Mouse (Mus musculus) intestine, embryonic 14.5 days (tissue): Measurements from ENCODE around the gene Shd. TPM values are rescaled to one million over a fixed set of nuclear protein-coding genes. Genes with fewer than 3 reads are reported as not detected.

ENCODE experiments used
- ATAC-seq: fragments of 200-750 bp; cut with Nextera tagmentation; replicated peaks from 2 replicates; pipeline ENCODE4 v1.8.0; 2017; ENCODE audit warnings: low read depth, moderate number of reproducible peaks, moderate TSS enrichment, moderate library complexity; ENCODE audit not compliant: low FRiP score, low TSS enrichment
- DNase-seq: peaks from one replicate; pipeline ENCODE4 v3.0.0-alpha.2; 2018; ENCODE audit warnings: low spot score
- H3K27ac ChIP-seq: fragments of 300-500 bp; sonication (generic); 2 replicates; pipeline ENCODE4 v1.5.1; 2014; ENCODE audit warnings: low read depth, mild to moderate bottlenecking, control low read depth
- H3K27me3 ChIP-seq: fragments of 300-500 bp; sonication (generic); replicated peaks from 2 replicates; pipeline ENCODE4 v1.6.1; 2014; ENCODE audit warnings: low read length, control low read depth; ENCODE audit not compliant: control insufficient read depth, insufficient read depth
- H3K36me3 ChIP-seq: fragments of 300-500 bp; sonication (generic); 2 replicates; pipeline ENCODE4 v1.6.1; 2014; ENCODE audit warnings: low read length, control low read depth; ENCODE audit not compliant: control insufficient read depth, insufficient read depth
- H3K4me1 ChIP-seq: fragments of 300-500 bp; sonication (generic); replicated peaks from 2 replicates; pipeline ENCODE4 v1.6.1; 2014; ENCODE audit warnings: low read length, control low read depth, mixed read lengths; ENCODE audit not compliant: control insufficient read depth, insufficient read depth
- H3K4me2 ChIP-seq: fragments of 300-500 bp; sonication (generic); 2 replicates; pipeline ENCODE4 v1.6.1; 2014; ENCODE audit warnings: low read length
- H3K4me3 ChIP-seq: fragments of 300-500 bp; sonication (generic); 2 replicates; pipeline ENCODE4 v1.5.1; 2014; ENCODE audit warnings: low read depth, low read length, control low read depth, mixed read lengths
- H3K9ac ChIP-seq: fragments of 300-500 bp; sonication (generic); 2 replicates; pipeline ENCODE4 v1.6.1; 2014; ENCODE audit warnings: mild to moderate bottlenecking, low read length
- H3K9me3 ChIP-seq: fragments of 300-500 bp; sonication (generic); 2 replicates; pipeline ENCODE4 v1.6.1; 2016; ENCODE audit warnings: low read length, control low read depth; ENCODE audit not compliant: control insufficient read depth
- WGBS: fragments of 180-500 bp; shearing (Covaris S2); extraction: QIAGEN DNeasy Blood & Tissue Kit; methylation state at CpG from one replicate; pipeline ENCODE4 v1.1.7; 2014; 5-methylcytosine and 5-hydroxymethylcytosine counted together
- polyA plus RNA-seq: library from polyadenylated mRNA; unstranded; fragments of >200 nt; fragmentation: Nextera tagmentation; extraction: Ambion mirVana; gene quantifications from 2 replicates; pipeline ENCODE4 v1.2.1, GENCODE M21; 2014

The Shd gene
- polyA plus RNA-seq, 1 experiment from 2014 or later: 13.2 TPM

DNA sequence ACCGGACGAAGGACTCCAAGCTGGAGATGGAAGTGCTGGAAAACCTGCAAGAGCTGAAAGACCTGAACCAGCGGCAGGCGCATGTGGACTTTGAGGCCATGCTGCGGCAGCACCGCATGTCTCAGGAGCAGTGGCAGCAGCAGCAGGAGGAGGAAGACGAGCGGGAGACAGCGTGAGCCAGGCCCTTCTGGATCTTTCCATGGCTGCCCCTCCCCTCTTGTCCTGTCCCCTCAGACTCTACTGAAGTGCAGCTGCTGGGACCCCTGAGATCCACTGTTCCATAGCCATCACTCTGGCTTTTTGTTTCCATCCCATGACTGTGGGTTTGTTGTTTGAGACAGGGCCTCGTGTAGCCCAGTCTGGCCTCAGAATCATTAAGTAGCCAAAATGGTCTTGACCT is 5.8 kb upstream of the Shd start:
- Histone ChIP-seq H3K4me3 (no peak overlapping the region), H3K4me2 (no peak overlapping the region), H3K27ac (no peak overlapping the region), H3K4me1 (peaks cover 9% of the 10 kb centered on the region; the same call in 1 of the 2 replicates), H3K27me3 (no peaks in the 10 kb centered on the region), H3K36me3 (peaks cover 57% of the 10 kb centered on the region), H3K9me3 (no peaks in the 10 kb centered on the region), H3K9ac (no peak overlapping the region)
- WGBS: 92% methylated on average over 10 of the region's 10 CpGs
- no peak for ATAC-seq
- no peak for DNase-seq

DNA sequence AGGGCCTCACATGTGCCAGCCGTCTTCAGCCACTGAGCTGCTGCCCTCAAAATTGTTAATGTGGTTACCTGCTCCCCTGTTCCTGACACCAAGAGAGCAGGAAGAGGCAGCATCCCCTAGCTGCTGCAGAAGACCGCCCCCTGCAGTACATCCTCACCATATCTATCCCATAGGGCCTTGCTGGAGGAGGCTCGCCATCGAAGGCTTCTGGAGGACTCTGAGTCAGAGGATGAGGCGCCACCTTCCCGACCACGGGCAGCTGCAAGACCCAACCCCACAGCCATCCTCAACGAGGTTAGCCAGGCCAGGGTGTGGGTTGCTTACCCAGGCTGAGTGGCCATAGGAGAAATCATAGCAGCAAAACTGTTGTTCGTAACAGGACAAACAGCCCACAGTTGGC is 5.3 kb upstream of the Shd start:
- DNase-seq (no peak), ATAC-seq (no peak)
- Histone ChIP-seq H3K36me3 (peaks cover 57% of the 10 kb centered on the region), H3K4me2 (no peak overlapping the region), H3K27ac (no peak overlapping the region), H3K27me3 (0 out of 2 replicates have a peak, but pooled peaks cover 4% of the 10 kb centered on the region), H3K9ac (no peak overlapping the region), H3K4me3 (no peak overlapping the region), H3K9me3 (no peaks in the 10 kb centered on the region), H3K4me1 (peaks cover 4% of the 10 kb centered on the region; the same call in 1 of the 2 replicates)
- 77% methylated on average over 9 of the region's 9 CpGs for WGBS

DNA sequence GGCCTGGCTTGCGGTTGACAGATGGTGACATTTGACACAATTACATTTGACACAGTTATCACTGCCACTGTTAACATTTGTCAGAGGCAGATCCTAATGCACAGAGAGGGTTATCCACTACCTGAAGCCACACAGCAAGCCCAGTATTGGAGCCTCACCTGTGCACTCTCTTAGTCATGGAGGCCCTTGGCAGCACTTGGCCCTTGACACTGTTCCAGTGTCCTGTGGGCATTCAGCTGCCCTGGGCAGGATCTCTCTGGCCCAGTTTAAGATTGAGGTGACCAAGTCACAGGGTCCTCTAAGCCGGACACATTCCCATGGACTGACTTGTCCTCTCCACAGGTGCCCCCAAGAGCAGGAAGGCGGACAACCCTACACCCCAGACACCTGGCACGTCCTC is 3.1 kb upstream of the Shd start:
- H3K4me3 ChIP-seq: no peak overlapping the region
- DNase-seq: no peak
- H3K4me1 ChIP-seq: peaks cover 14% of the 10 kb centered on the region; the same call in 1 of the 2 replicates
- H3K4me2 ChIP-seq: no peak overlapping the region
- WGBS: 95% methylated on average over 4 of the region's 4 CpGs
- no peak for ATAC-seq
- H3K9ac ChIP-seq: no peak overlapping the region
- H3K36me3 ChIP-seq: peaks cover 42% of the 10 kb centered on the region
- H3K27me3 ChIP-seq: peaks cover 10% of the 10 kb centered on the region; the same call in 1 of the 2 replicates
- no peaks in the 10 kb centered on the region for H3K9me3 ChIP-seq
- H3K27ac ChIP-seq: no peak overlapping the region

DNA sequence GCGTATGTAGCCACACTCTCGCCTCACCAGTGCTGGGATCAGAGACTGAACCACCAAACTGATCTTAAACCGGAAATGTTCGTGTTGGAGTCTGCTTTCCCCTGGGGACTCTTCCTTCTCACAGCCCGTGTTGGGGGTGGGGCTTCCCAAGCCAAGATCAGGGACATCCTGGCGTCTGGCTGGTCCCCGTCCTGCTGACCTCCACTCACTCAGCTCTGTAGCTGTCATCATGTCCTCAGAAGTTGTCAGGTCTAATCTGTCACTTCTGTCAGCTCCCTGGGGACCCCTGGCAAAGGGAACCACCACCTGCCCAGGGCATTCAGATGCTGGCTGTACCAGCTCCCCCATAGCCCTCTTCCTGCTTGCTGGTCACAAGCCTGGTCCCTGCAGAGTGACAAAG is 2.1 kb upstream of the Shd start:
- no peak for ATAC-seq
- no peak overlapping the region for H3K27ac ChIP-seq

DNA sequence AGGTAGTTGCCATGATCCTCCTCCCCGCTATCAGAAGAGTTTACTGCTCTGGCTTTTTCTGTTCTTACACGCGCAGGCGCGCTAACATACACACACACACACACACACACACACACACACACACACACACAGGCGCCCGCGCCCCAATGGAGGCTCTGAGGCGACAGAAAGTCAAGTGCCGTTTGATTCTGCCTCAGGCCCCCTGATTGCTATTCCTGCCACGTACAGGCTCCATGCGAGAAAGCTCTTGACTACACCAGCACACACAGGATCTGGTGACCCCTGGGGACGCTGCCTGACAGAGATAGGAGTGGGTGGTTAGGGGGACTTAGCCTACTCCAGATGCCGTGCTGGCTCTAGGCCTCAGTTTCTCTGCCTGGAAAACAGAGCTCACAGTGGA is 707 bp upstream of the Shd start:
- H3K27me3 ChIP-seq: peaks cover 10% of the 10 kb centered on the region; the same call in 1 of the 2 replicates
- no peaks in the 10 kb centered on the region for H3K9me3 ChIP-seq
- H3K4me1 ChIP-seq: peaks cover 9% of the 10 kb centered on the region; the same call in 1 of the 2 replicates
- 53% methylated on average over 14 of the region's 14 CpGs for WGBS
- no peak overlapping the region for H3K4me3 ChIP-seq
- no peak for ATAC-seq
- DNase-seq: no peak
- no peak overlapping the region for H3K4me2 ChIP-seq
- peaks cover 33% of the 10 kb centered on the region for H3K36me3 ChIP-seq
- no peak overlapping the region for H3K27ac ChIP-seq
- H3K9ac ChIP-seq: no peak overlapping the region

More for the DNA sequence above, 2.1 kb upstream of the Shd start:
- DNase-seq: no peak
- H3K36me3 ChIP-seq: peaks cover 39% of the 10 kb centered on the region
- H3K9ac ChIP-seq: no peak overlapping the region
- H3K9me3 ChIP-seq: no peaks in the 10 kb centered on the region
- peaks cover 11% of the 10 kb centered on the region; the same call in 1 of the 2 replicates for H3K4me1 ChIP-seq
- no peak overlapping the region for H3K4me2 ChIP-seq
- H3K4me3 ChIP-seq: no peak overlapping the region
- peaks cover 10% of the 10 kb centered on the region; the same call in 1 of the 2 replicates for H3K27me3 ChIP-seq
- WGBS: 61% methylated on average over 7 of the region's 7 CpGs

DNA sequence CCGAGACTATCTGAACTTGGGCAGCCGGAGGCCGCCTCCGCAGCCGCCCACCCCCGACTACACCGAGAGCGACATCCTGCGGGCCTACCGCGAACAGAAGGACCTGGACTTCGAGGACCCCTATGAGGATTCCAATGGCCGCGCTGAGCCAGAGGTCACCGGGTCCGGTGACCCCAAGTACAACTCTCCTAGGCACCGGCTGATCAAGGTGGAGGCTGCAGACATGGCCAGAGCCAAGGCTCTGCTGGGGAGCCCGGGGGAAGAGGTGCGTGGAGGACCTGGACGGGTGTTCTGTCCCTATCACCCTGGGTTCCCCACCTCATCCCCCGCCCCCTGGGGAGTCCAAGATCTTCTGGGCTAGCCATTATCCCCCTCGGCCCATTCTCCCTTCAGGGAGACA is 1.2 kb downstream of the Shd start:
- no peak overlapping the region for H3K4me3 ChIP-seq
- H3K4me2 ChIP-seq: peak overlapping the region; percentile 68
- ATAC-seq (no peak), DNase-seq (no peak)
- H3K9ac ChIP-seq: peak overlapping the region; percentile 41
- peaks cover 10% of the 10 kb centered on the region; the same call in 1 of the 2 replicates for H3K27me3 ChIP-seq
- WGBS: 37% methylated on average over 22 of the region's 22 CpGs
- peaks cover 13% of the 10 kb centered on the region; the same call in 1 of the 2 replicates for H3K4me1 ChIP-seq
- peaks cover 16% of the 10 kb centered on the region for H3K36me3 ChIP-seq
- H3K27ac ChIP-seq: no peak overlapping the region
- H3K9me3 ChIP-seq: no peaks in the 10 kb centered on the region

DNA sequence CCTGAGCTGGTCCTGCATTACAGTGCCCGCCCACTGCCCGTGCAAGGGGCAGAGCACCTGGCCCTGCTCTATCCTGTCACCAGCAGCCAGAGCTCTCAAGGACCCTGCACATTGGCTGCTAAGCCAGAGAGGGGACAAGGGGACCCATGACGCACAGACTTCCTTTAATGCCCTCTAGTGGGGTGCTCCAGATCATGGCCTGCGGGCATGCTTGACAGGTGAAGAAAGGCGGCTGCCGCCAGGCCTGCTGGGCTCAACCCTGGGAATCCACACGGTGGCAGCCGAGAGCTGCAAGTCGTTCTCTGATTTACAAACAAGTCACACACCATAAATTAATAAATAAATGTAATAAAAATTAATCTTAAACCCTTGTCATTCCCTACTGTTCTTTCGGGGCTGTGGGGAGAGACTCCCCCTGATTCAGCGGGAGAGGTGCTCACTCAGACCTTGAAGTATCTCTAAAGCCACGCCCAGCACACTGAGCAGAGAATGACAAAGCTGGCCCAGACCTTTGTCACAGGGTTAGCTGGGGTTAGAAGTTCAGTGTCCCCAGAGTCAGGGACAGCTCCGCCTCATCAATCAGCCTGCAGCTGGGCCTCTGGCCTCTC is 6.1 kb downstream of the Shd start:
- H3K36me3 ChIP-seq: no peaks in the 10 kb centered on the region
- H3K27ac ChIP-seq: no peak overlapping the region
- H3K9ac ChIP-seq: no peak overlapping the region
- ATAC-seq: peak; percentile 84
- H3K4me2 ChIP-seq: peak overlapping the region; percentile 23; the same call in 1 of the 2 replicates
- H3K27me3 ChIP-seq: no peaks in the 10 kb centered on the region
- H3K9me3 ChIP-seq: no peaks in the 10 kb centered on the region
- H3K4me3 ChIP-seq: no peak overlapping the region
- WGBS: 15% methylated on average over 13 of the region's 13 CpGs
- H3K4me1 ChIP-seq: peaks cover 10% of the 10 kb centered on the region; the same call in 1 of the 2 replicates
- peak; percentile 90 for DNase-seq

DNA sequence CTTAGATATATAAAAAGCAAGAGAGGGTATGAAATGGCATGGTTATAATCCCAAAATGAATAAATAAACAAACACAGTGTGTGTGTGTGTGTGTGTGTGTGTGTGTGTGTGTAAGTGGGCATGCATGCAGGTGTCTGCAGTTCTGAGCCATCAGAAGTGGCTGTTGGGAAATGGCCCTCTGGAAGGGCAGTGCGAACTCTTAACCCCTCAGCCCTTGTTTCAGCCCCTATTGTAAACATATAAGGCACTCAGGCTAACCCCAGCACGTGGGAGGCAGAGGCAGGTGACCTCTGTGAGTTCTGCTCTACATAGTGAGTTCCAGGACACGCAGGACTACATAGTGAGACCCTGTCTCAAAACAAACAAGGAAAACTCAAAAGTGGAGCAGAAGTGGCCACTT is 7.0 kb downstream of the Shd start:
- WGBS: 32% methylated on average over 3 of the region's 3 CpGs

More for the DNA sequence above, 7.0 kb downstream of the Shd start:
- Histone ChIP-seq H3K4me2 (no peak overlapping the region), H3K9ac (no peak overlapping the region), H3K27me3 (no peaks in the 10 kb centered on the region), H3K9me3 (no peaks in the 10 kb centered on the region), H3K4me1 (peaks cover 8% of the 10 kb centered on the region; the same call in 1 of the 2 replicates), H3K27ac (no peak overlapping the region), H3K4me3 (no peak overlapping the region), H3K36me3 (no peaks in the 10 kb centered on the region)
- ATAC-seq: no peak
- no peak for DNase-seq
